Mouse (Mus musculus) CH12F3 (cell line): ENCODE results near the gene Hnrnpm.
"Not testable (repeated sequence)": the region's sequence is repeated elsewhere in the genome, so short reads cannot be mapped to it uniquely, and the experiment has no call there.

Source experiments
- in situ Hi-C: fragments of 300-500 bp; cut with MboI; formaldehyde crosslinking; loops from 2 replicates; pipeline ENCODE4 v1.14.3; 2020; ENCODE audit warnings: low sequenced_read_pairs

The Hnrnpm gene

GRCm38 (mm10) chr17:33686760-33687159, at the start of gene Hnrnpm:
Hnrnpm (minus strand) TSS chr17:33686860.
- in situ Hi-C loops: no loop called here

DNA sequence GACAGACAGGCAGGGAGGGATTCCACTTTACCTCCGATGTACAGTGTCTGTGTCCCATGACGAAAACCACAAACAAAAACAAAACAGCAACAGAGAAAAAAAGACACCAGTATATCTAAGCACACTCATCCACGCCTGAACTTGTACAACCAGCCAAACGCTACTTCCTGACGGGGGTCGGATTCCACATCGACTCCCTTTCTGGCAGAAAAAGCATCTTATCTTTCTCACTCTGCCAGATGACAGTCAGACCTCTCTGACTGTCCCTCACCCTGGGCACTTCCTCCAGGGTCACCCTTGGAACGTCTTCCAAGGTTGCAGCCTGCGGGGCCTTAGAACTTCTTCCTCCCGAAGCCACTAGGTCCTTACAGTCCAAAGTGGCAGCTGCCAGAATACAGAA, 46.9 kb upstream of the Hnrnpm start:
- in situ Hi-C loops: not testable (repeated sequence)

GRCm38 (mm10) chr17:33732556-33733083, 46.0 kb upstream of the Hnrnpm start:
- in situ Hi-C loops: not testable (repeated sequence)

DNA sequence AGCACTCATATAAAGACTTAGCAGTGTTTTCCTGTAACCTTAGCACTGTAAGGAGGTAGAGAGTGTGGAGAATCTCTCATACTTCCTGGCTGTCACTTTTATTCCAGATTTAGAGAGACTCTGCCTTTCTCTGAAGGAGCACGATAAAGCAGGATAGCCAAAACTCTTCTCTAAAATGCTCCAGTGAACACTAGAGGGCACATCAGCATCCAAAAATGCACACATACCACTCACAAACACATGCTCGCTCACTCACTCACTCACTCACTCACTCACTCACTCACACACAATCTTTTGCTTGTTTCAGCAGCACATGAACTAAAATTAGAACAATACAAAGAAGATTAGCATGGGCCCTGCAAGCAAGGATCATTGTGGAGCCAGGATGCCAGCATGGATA, 42.6 kb upstream of the Hnrnpm start:
- in situ Hi-C loops: no loop called here

GRCm38 (mm10) chr17:33728396-33728795, 41.7 kb upstream of the Hnrnpm start:
- in situ Hi-C loops: no loop called here

DNA sequence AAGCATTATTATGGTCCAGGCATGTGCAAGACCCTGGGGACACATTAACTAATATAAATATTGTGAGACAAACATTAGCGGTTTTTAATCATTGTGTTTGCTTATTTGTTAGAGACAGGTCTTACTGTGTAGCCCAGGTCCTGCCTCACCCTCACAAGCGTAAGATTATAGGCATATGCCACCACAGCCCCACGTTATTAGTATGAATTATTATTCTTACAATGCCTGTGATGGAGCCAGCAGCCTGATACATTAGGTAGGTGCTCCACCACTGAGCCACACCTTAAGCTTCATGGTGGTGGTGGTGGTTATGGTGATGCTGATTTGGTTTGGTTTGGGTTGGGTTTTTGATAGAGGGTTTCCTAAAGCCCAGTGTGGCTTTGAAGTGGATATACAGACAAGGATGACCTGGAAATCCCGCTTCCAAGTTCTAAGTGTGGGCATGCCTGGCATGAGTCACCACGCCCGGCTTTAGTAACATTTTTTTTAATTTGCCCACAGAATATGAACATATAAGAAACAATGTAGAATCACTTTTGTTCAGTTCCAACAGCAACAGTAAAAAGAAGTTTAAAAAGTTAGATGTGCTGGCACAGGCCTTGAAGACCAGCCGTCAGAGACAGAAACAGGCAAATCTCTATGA, 33.2 kb upstream of the Hnrnpm start:
- in situ Hi-C loops: no loop called here

DNA sequence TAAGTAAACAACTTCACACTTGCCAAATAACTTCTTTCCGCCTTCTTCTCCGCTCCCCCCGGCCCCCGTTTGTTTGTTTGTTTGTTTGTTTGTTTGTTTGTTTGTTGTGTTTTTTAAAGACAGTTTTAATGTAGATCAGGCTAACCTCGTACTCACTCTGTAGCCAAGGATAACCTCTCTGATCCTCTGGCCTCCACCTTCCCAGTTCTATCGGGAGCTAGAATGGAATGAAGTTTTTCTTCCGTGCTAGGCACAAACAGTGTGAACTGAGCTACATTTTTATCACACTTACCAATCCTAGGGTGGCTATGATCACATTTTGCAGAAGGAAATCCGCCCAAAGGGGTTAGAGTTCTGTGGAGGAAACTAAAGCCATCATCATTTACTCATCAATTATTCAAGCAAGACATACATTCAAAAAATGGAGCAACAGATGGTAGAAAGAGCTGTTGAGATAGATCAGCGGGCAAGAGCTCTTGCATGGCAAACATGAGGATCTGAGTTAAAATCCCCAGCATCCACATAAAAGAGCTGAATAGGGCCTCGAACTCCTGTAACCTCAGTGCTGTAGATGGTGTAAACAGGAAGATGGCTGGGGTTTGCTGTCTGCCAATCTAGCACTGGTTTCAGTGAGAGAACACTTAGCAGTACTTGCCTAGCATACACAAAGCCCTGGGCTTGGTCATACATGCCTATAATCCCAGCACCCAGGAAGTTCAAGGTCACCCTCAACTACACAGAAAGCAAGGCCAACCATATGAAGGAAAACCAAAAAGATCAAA, 32.5 kb upstream of the Hnrnpm start:
- in situ Hi-C loops: no loop called here

DNA sequence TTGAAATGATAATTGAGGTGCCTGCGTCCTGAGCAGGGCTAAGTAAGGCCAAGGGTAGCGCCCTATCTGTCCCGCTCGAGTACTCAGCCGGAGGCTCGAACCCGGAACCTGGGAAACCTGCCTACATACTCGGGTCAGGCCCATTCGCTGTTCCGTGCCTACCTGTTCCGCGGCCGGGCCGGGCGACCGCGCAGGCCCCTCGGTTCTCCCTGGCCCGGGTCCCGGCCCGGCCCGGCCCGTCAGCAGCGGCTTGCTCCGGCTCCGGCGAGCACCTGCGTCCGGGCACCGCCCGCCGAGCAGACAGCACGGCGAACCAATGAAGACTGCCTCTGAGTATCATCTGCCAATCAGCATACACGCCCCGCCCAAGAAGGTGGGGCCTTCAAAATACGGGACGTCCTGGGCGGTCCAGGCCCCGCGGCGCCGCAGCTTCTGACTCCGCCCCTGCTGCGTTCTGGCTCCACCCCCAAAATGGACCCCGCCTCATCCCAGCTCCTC, 31.8 kb upstream of the Hnrnpm start, which contains the start of gene March2:
TSS of gene March2 (minus strand) at position 287 of the 498 bp plus-strand sequence.
- in situ Hi-C loops: no loop called here

- in situ Hi-C loops: no loop called here
Measured at GRCm38 (mm10) chr17:33717982-33718381, 31.3 kb upstream of the Hnrnpm start.

GRCm38 (mm10) chr17:33717246-33717645, 30.6 kb upstream of the Hnrnpm start:
- in situ Hi-C loops: no loop called here

- in situ Hi-C loops: no loop called here
Measured at GRCm38 (mm10) chr17:33714779-33715178, 28.1 kb upstream of the Hnrnpm start.

GRCm38 (mm10) chr17:33713271-33713670, 26.6 kb upstream of the Hnrnpm start:
- in situ Hi-C loops: no loop called here

- in situ Hi-C loops: no loop called here
Measured at GRCm38 (mm10) chr17:33709834-33710233, 23.2 kb upstream of the Hnrnpm start.

DNA sequence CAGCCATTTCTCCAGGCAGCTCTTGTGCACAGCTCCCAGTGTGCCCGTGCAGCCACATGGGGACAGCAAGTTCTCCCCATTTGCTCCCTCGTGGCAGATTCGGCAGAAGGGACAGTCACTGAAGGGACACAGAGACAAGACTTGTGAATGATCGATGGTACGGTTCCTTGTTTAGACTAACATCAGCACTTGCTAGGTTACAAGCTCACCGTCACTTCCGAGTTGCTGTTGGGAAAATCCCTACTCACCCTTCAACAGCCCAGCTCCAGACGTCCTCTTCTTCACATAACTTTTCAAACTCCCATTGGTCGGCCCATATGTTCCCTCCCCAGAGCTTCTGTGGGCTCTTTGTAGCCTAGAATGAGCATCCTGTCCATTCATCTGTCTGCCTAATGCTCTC, 16.4 kb upstream of the Hnrnpm start:
- in situ Hi-C loops: no loop called here

- in situ Hi-C loops: no loop called here
Measured at GRCm38 (mm10) chr17:33702178-33702577, 15.5 kb upstream of the Hnrnpm start.

DNA sequence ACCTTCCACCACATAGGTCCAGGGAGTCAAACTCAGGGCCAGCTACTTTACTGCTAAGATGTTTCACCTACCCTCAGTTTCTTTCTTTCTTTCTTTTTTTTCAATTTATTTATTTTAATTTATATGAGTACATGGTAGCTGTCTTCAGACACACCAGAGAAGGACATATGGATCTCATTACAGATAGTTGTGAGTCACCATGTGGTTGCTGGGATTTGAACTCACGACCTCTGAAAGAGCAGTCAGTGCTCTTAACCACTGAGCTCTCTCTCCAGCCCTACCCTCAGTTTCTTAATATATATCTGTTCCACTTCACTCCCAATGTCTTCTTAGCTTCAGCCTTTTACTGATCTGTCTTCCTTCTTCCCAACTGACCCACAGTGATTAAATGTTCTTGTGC, 8.8 kb upstream of the Hnrnpm start:
- in situ Hi-C loops: no loop called here

GRCm38 (mm10) chr17:33685249-33685653, 1.4 kb downstream of the Hnrnpm start:
- in situ Hi-C loops: no loop called here

GRCm38 (mm10) chr17:33684671-33685231, 1.9 kb downstream of the Hnrnpm start:
- in situ Hi-C loops: no loop called here

DNA sequence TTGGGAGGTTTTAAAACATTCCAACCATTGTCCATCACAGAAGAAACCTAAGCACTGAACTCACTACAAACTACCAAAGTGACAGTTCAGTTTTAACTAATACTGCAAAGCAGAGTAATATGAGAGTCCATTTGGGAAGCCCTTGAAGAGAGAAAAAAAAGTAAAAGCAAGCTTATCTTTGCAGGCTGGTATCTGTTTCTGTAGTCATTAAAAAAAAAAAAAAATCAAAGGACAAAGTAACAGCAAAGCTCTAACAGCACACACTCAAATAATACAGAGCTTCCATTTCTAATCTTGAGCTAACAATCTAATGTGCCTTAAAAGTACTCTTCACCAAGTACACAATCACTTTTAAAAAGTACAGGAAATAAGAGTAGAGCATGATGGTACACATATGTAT, 4.9 kb downstream of the Hnrnpm start:
- in situ Hi-C loops: no loop called here

GRCm38 (mm10) chr17:33678771-33679170, 7.9 kb downstream of the Hnrnpm start:
- in situ Hi-C loops: no loop called here

GRCm38 (mm10) chr17:33676086-33676485, 10.6 kb downstream of the Hnrnpm start:
- in situ Hi-C loops: no loop called here

- in situ Hi-C loops: no loop called here
Measured at GRCm38 (mm10) chr17:33675452-33675851, 11.2 kb downstream of the Hnrnpm start.
